Mouse (Mus musculus) A20 (cell line): ENCODE measurements around the gene Gpi1.

Source experiments
- DNase-seq: peaks from one replicate; pipeline ENCODE4 v3.0.0-alpha.2; 2011; ENCODE audit warnings: low read depth, low spot score

Gpi1 gene

DNA sequence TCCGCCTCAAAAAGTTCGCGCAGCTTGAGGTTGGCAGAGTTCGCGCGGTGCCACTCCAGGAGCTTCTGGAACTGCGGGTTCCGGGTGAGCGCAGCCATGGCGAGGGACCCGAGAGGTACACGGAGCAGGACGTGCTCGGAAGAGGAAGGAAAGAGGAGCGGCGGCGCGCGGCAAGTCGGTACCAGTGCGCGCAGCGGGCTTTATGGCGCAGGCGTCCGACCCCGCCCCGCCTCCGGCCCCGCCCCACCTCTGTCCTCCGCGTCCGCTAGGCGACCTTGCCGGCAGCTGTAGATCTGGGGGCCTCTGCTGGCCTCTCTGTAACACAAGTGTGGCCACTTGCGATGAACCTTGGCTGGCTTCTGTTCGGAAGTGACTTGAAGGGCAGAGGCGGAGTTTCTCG lies at the start of gene Gpi1:
Gene Gpi1 (minus strand): TSS at position 221 of the 400 bp plus-strand sequence.
- DNase-seq: peak; percentile 96

DNA sequence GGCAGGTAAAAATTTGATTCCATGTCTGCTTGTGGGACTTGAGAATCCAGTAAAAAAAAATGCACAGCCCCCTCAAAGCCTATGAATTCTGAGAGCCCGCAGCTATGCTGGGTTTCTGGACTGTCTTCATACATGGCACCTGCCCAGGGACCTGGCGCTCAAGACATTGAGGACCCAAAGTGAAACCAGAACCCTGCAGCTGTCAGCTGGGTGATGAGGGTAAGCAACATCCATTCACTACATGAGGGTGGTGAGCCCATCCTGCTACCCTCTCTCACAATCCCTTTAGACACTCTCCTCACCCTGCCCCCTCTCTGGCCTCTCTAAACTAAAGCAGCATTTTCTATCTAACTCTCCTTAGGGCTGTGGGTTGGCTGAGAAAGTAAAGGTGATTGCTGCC lies 47.5 kb upstream of the Gpi1 start:
- DNase-seq: peak; percentile 30

DNA sequence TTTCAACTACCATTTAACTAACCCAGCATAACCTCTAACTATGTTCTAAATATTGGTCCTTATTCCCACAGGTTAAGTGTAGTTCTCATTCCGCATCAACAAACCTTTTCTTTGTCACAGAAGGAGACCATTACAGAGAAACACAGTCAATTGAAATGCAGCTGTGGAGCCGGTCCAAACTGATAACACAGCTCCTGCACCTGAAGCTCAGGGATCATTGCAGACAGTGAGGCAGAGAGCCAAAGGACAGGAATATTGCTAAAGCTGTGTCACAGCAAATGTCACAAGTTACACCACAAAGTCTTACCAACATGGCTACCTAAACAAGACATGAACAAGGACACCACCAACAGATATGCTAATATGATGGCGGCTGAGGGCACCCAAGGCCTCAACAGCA lies 45.9 kb upstream of the Gpi1 start:
- DNase-seq: no peak

DNA sequence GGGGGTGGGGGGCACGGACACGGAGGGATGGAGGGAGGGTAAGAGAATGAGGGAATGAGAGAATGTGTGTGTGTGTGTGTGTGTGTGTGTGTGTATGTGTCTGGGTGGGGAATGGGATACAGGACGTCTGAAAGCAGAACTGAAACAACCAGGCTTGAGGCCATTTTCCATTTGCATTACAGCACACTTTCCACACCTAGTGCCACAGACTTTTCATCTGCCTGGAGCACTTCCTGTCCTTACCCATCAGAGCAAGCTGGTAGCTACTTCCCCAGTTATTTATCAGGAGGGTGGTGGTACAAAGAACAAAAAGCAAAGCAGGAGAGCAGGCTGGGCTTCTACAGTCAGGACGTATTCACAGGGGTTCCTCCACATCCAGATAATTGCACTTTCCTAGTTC lies 42.3 kb upstream of the Gpi1 start:
- DNase-seq: peak; percentile 44

DNA sequence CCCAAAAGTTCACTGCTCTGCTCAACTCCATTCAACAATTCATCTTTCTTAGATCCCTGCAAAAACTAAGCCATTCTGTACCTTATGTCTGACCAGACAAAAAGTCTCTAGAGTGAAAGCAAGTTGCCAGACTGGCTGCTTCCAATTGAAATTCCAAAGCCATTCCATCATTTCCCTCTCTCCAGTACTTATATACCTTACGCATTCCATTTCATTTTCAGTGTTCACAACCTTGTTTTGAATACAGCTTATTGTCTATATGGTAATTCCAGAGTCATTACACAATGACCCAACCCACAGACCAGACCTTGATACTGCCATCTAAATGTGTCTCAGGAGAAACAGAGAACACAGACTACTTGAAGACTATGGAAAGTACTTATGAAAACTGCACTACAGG lies 38.3 kb upstream of the Gpi1 start:
- DNase-seq: no peak

DNA sequence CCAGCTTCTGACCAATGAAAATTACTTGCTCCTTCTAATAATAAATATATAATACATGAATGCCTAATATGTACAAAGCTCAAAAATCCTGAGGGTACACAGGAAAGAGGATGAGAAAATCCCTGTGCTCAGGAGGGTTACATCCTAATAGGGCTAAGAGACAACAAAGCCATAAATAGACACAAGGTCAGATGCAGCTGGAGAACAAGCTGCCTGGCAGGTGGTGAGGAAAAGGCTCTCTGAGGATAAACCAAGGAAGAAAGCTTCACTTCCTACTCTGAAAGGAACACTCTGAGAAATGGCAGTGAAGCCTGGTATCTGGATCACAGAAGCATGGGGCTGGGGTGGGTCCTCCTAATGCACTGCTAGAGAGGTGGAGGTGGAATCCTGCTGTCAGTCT lies 36.3 kb upstream of the Gpi1 start:
- DNase-seq: no peak

DNA sequence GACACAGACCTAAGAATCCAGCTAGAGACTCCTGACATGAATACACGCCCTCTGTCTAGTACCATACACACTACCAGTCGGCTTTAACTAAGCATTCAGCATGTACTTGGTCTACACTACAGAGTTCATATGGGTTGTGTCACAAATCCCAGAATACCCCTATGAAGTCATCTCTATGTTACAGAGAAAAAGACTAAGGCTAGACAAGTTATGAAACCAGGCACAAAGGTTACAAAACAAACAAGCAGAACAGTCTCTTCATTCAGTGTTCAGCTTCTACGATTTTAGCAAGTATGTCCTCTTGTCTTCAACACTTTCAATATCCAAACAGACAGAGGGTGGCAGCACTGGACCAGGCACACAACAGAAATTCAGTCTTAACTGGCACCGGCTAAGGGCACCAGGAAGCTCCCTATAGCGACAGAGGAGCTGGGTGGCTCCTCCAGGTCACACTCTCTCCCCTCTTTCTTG lies 35.8 kb upstream of the Gpi1 start:
- DNase-seq: peak; percentile 83

DNA sequence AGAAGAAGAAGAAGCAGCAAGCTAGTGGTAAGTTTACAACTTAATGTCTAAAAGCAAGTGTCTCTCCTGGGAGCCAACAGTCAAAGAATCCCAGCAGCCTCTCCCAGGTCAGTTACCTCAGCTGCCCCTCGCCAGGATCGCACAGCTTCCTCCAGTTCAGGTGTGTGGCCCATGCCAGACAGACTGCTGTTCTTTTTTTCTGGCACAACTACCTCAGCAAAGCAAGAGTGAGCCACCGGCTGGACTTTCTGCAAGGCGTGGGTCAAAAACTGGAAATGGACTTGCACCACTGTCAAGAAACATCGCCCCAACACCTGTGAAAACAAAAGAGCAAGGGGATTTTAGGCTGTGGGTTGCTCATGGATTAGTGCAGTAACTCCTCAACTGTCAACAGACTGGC lies 33.3 kb upstream of the Gpi1 start:
- DNase-seq: peak; percentile 78

DNA sequence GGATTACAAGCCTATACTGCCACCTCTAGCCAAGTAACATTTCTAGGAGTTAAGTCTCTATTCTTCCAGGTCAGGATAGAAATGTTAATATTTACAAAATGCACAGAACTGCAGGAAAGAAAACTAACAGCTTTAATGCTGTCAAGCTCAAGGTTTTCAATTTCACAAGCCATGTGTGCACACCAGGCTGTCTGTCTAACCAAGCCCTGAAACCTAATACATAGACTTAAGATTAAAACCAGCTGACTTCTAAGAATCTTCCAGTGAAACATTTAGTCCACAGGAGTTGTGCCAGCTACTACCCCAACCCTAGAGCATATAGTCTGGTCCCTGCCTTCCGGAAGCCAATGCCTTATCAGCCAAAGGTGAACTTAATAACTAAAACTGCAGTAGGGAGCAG lies 28.3 kb upstream of the Gpi1 start:
- no peak for DNase-seq

DNA sequence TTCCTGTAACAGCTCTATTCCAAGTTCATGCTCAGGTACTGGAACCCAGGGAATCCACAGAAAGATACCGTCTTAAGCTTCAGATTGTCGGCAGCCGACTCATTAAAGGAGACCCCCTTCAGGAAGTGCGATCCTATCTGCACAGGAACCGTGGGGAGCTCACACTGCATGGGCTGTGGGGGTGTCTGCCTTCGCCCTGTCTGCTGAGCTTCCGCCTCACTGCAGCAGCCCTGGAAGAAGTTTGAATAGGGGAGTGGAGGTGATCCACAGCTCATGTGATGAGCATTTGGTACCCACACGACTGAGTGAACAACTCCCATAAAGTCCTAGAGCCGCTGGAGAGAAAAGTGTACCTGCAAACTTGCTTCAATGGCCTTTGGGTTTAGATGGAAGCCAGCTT lies 27.1 kb upstream of the Gpi1 start:
- no peak for DNase-seq

DNA sequence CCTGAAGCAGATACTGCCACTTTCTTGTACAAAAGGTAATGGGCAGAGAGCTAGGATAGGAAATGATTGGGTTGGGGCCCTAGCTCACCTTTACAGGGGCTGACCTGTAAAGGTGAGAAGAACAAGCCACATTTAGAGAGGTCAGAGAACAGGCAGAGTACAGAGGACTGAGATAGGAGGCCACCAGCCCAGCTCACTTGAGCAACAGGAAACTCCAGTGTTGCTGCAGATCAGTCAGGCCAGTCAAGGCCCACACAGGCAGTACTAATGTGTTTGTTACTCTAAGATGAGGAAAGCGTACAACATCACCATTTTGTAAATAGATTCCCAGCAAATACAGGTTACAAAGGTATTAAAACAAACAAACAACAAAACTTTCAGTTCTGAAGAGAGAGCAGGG lies 25.8 kb upstream of the Gpi1 start:
- DNase-seq: no peak

DNA sequence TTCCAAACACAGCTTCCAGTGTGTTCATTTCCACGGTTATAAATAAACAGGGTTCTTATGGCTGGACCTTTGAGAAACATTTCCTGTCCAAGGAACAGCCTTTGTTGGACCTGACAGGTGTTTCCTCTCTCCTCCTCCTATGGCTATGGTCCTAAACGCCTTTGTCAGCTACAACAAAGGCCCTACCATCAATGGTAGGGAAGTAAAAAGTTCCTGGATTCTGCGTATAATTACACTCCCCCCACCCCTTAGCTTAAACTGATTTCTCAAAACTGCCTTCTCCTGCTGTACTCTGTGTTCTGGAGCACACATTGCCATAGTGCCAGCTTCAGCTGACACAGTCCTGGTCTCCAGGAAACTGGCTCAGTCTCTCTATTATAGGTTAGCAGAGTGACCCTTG lies 25.0 kb upstream of the Gpi1 start:
- DNase-seq: no peak

DNA sequence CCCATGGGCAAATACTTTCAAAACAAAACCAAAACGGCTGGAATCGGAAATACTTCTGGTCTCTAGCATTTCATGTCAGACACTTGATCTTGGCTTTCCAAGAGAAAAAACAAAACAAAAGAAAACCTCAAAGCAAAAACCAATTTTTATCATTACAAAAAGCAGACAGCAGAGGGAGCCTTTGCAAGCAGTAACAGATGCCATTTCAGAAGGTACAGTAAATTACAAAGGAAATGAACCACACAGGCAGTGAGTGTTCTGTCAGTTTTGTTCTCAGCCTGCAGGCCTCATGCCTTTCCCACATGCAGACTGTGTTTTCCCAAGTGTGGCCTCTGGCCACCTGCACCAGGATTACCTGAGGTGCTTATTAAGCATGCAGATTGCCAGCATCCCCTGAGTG lies 21.9 kb upstream of the Gpi1 start:
- peak; percentile 52 for DNase-seq

DNA sequence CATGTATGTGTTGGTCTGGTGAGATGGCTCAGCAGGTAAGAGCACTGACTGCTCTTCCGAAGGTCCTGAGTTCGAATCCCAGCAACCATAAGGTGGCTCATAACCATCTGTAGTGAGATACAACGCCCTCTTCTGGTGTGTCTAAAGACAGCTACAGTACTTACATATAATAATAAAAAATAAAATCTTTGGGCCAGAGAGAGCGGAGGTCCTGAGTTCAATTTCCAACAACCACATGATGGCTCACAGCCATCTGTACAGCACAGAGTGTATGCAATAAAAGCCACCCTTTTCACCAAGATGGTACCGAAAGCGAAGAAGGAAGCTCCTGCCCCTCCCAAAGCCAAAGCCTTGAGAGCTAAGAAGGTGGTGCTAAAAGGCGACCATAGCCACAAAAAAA lies 20.6 kb upstream of the Gpi1 start, which contains the start of gene Gm6096:
Gene Gm6096 (plus strand): TSS at position 301 of the 400 bp plus-strand sequence.
- no peak for DNase-seq

DNA sequence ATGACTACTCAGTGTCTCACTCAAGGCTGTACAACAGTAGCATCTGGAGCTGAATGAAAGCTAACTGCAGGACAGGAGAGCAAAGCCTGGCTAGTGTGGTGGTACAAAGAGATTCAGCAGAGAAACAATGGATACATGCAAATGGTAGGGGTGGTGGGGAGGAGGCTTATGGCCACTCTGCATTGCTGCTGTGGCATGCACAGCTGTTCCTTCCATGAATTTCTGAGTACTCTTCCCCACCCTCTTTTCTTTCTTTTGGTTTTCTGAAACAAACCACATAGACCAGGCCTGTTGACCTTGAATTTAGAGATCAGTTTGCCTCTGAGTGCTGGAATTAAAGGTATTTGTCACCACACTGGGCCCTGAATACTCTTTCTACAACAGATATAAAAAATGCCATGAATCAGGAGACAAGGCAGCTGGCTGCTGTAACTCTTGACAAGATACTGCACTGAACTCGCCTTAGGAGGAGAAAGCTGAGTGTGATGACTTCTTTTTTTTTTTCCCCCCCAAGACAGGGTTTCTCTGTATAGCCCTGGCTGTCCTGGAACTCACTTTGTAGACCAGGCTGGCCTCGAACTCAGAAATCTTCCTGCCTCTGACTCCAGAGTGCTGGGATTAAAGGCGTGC lies 16.8 kb upstream of the Gpi1 start:
- DNase-seq: no peak

DNA sequence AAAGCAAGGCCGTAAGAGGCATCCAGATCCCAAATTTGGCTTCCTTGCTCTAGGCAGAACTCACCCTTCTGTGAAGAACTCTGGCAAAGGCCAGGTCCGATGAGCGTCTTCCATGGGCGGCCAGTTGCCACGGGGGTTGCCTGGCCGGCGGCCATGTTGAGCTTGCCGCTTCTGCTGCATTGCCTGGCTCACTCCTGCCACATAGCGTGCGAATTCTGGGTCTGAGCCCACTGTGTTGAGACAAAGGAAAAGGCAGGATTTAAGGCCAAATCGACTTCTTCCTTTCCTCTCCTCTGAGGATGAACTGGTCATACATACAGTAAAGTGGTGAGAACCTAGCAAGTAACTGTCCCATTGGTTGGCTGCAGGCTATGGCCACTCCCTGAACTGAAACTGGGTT lies 12.0 kb upstream of the Gpi1 start:
- no peak for DNase-seq

DNA sequence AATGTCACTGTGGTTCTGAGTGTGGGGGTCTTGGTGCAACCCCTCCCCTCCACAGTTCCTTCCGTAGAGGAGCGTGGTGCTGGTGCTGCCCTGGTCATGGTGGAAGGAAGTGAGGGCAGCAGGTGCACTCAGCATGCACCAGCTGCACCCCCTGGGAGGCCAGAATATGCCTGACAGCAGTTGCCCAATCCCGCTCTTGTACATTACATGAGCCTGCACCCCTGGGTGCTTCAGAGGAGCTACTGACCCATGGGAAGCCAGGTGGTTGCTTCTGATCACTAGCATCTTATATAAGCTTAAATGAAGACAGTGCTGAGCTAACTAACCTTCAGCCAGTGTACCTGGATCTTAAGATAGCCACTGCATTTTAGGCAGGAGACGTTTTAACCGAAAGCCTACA lies 8.0 kb upstream of the Gpi1 start:
- DNase-seq: peak; percentile 56

DNA sequence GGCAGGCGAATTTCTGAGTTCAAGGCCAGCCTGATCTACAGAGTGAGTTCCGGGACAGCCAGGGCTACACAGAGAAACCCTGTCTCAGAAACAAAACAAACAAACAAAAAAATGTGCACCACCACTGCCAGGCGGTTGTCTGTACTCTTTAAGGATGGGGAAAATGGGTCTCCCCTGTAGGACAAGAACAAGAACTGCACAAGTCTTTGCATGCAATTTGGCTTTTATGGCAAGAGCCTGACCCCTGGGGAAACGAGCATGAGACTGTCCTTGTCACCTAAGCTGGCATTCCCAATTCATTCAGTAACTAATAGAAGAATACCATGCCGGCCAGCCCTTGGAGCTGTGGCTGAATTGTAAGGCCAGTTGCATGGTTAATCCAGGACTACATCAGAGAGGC lies 5.5 kb upstream of the Gpi1 start:
- peak; percentile 35 for DNase-seq

DNA sequence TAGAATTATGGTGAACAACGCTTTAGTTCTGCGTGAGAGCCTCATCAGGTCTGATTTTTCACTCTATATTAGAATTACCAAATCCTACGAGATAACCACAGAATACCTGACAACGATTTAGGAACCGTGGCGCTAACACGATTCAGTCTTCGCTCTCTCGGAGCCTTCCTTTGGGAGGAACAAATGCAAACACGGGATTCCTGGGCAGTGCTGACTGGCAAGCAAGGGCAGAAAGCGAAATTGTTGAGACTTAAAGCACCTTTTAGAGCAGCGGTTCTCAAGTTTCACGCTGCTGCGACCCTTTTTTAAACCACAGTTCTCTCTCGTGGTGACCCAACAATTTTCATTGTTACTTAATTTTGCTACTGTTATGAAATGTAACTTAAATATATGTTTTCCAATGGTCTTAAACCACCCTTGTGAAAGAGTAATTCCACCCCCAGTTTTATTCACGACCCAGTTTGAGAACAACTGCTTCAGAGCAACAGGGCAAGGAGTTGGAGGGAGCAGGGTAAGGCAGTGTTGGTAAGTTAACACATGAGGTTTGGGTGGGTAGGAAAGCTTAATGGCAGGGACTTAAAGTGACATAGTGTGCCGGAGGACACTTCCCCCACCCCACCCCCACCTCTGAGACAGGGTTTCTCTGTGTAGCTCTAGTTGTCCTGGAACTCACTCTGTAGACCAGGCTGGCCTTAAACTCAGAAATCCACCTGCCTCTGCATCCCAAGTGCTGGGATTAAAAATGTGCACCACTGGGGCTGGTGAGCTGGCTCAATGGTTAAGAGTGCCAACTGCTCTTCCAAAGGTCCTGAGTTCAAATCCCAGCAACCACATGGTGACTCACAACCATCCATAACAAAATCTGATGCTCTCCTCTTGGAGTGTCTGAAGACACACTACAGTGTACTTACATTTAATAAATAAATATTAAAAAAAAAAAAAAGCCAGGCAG lies 4.8 kb upstream of the Gpi1 start:
- peak; percentile 48 for DNase-seq

DNA sequence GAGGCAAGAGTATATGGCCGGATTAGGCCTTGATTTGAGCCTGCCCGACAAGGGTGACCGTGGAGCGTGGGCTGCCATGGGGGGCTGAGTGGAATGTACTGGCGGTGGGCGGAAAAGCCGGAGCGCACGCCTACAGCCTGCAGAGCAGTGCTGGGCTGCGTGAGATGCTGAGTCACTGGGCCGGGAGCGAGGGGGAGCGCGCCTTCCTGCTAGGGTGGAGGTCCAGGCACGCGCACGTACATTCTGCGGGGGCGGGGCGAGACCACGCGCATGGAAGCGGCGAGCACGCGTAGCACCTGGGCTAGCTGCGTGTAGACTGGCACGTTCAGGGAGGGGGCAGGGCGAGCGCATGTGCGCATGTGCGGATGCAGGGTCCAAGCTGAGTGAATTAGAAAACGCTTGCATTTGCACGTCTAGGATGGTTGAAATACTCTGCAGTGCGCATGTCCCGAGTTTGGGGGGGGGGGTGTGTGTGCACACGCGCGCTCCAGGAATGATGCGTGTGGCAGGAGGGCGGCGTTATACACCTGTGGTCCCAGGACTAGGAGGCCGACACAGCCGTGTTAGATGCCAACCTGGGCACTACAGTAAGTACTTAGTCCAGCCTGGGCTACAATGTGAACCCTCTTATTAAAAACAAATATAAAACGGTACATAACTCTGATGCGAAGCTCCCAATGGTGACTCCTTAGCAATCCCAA lies 3.9 kb upstream of the Gpi1 start:
- DNase-seq: peak; percentile 100

DNA sequence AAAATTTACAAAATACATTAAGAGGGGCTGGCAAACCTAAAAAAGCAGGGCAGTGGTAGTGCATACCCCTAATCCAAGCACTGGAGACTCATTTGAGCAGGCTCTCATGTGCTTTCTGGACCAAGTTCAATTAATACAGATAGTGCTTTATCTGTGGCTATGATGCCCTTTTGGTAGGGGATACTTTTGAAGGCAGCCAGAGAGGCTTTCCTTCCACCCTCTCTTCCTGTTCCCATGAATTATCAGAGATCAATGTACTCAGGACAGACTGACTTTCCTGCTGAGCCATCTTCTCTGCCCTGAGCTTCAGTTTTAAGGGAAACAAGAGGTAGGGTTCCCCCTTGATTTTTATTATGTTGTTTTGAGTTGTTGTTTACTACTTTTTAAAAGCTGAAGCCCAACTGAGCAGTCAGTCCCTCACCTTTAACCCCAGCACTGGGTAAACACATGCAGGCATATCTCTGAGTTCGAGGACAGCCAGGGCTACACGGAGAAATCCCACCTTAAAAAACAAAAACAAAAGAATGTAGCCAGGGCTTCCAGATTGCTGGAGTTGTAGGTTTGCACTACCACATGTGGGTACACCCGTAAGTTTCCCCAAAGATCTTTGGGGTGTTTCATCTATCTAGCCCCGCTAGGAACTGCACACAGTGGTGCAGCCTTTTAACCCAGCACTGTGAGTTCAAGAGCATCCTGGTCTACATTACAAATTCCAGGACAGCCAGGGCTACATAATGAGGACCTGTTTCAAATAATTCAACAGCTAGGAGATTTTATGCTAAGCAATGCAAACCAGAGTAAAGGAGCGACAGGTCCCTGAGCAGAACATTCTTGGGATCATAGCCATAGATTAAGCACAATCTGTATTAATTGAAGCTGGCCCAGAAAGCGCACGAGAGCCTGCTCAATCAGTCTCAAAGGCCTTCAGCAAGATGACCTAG lies 2.9 kb upstream of the Gpi1 start:
- peak; percentile 61 for DNase-seq
